Comparison of ENCODE assay signal across 26 mouse cellular contexts in the genomic region with DNA sequence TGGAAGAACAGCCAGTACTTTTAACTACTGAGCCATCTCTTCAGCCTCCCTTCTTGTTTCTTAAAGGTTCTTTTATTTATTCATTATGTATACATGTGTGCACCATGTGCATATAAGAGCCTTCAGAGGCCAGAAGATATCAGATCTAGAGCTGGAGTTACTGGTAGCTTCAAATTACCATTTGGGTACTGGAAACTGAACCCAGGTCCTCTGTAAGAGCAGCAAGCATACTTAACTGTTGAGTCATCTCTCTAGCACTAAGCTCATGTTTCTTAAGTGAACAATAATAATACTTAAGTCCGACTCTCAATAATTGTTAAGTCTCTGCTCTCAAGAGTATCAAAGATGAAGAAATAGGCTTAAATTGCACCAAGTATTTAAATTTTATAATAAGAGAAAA.
"Had no signal": no experiment of that assay in that cellular context is flagged by ENCODE, and none has a peak within 500 bp of the region (broad histone marks: within the 10 kb centered on the region; RNA-seq: fewer than 3 reads in every experiment).

No protein-coding gene starts in this region.

- DNase-seq: gastrocnemius, postnatal 14 days; gastrocnemius, postnatal 36 days; heart, adult 2 months; heart, postnatal 14 days; heart, postnatal 36 days; kidney, adult 11 months; kidney, adult 2 months; kidney, adult 9 months; kidney, postnatal 14 days; kidney, postnatal 36 days; liver; liver, embryonic 13.5 days had no signal

- H3K4me3 ChIP-seq: heart, adult 2 months; heart, embryonic 13.5 days; heart, embryonic 15.5 days; hindbrain, embryonic 13.5 days; hindbrain, embryonic 15.5 days; kidney, embryonic 15.5 days; left cerebral cortex, adult 2 months; limb, embryonic 10.5 days; limb, embryonic 12.5 days; liver, embryonic 13.5 days; liver, embryonic 15.5 days had no signal

- H3K27me3 ChIP-seq: heart, embryonic 13.5 days; heart, embryonic 15.5 days; hindbrain, embryonic 13.5 days; hindbrain, embryonic 15.5 days; kidney, embryonic 15.5 days; limb, embryonic 12.5 days; liver, embryonic 13.5 days; liver, embryonic 15.5 days had no signal

- H3K9me3 ChIP-seq: heart, embryonic 13.5 days; heart, embryonic 15.5 days; hindbrain, embryonic 13.5 days; hindbrain, embryonic 15.5 days; kidney, embryonic 15.5 days; limb, embryonic 10.5 days; limb, embryonic 12.5 days; liver, embryonic 13.5 days; liver, embryonic 15.5 days had no signal

- H3K4me2 ChIP-seq: heart, embryonic 11.5 days; heart, embryonic 13.5 days; heart, embryonic 15.5 days; hindbrain, embryonic 13.5 days; hindbrain, embryonic 15.5 days; kidney, embryonic 15.5 days; limb, embryonic 12.5 days; liver, embryonic 11.5 days; liver, embryonic 13.5 days; liver, embryonic 15.5 days had no signal

- ATAC-seq: hindbrain, postnatal 0 days; intestine, embryonic 16.5 days had no signal

- H3K9ac ChIP-seq: heart, embryonic 13.5 days; heart, embryonic 15.5 days; hindbrain, embryonic 13.5 days; hindbrain, embryonic 15.5 days; kidney, embryonic 15.5 days; limb, embryonic 12.5 days; liver, embryonic 13.5 days; liver, embryonic 15.5 days had no signal

- H3K27ac ChIP-seq: heart, adult 2 months; heart, embryonic 13.5 days; heart, embryonic 15.5 days; hindbrain, embryonic 13.5 days; hindbrain, embryonic 15.5 days; hindbrain, postnatal 0 days; kidney, embryonic 15.5 days; kidney, postnatal 0 days; left cerebral cortex, adult 2 months; limb, embryonic 10.5 days; limb, embryonic 12.5 days; liver, embryonic 13.5 days; liver, embryonic 15.5 days had no signal

- H3K4me1 ChIP-seq: heart, embryonic 13.5 days; heart, embryonic 15.5 days; hindbrain, embryonic 13.5 days; hindbrain, embryonic 15.5 days; kidney, embryonic 15.5 days; limb, embryonic 10.5 days; limb, embryonic 12.5 days; liver, embryonic 13.5 days; liver, embryonic 15.5 days had no signal
